Mouse (Mus musculus): ENCODE results near the gene Gabrd. TPM values are rescaled to one million over a fixed set of nuclear protein-coding genes. Genes with fewer than 3 reads are reported as not detected.
A peak's percentile ranks its signal among the peaks of the same experiment; 100 is the strongest.

The Gabrd gene
- polyA plus RNA-seq, 1 experiment from 2014 or later: not detected

DNA sequence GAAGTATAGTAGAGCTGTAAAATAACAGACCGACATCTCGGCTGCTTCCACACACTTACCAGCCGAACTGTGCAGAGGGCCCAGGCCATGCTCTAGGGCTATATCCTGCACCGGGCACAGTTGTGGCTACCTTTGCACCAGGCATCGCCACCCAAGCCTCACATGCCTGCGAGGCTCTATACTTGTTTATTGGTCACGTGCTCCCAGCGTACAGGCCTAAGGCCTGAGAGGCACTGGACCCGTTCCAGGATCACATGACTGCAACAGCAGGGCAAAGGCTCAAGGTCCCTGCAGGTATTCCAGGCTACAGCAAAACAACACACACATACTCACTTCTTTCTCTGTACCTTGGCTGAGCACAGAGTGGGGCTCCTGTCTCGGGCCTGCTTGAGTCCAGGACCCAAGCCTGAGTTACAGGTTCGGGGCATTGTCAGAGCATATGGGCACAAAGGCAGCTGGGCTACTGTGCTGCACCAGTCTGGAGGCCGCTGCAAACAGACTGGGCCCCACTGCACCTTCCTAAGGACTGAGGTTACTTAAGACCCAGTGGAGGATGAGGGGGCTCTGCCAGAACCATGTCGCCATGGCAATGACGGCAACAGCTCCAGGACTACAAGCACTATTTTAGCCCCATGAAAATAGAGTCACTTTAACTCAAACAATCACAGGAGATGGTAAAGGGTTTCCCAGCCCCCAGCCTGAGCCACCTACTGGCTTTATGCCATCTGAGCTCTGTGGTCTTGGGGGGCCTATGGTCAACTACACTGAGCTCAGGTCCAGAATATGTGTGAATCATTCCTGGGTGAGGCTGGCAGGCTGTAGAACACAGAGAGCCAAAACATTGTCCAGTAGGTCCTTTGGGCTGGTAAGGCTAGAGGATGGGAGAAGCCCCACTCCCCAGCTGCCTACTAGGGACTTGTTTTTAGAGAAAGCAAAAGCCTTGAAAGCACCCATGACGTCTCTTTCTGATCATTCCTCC, 26.9 kb downstream of the Gabrd start:
- Histone ChIP-seq H3K36me3 (ENCODE audit: control insufficient read depth, insufficient read depth, low read length) (no peaks in the 10 kb centered on the region), H3K9me3 (ENCODE audit: control insufficient read depth, low read length) (no peaks in the 10 kb centered on the region), H3K27me3 (replicated peaks; ENCODE audit: control insufficient read depth, insufficient read depth, low read length) (peaks cover under 1% of the 10 kb centered on the region), H3K9ac (ENCODE audit: low read depth, low read length) (no peak overlapping the region), H3K27ac (ENCODE audit: low read depth, low read length) (no peak overlapping the region), H3K4me1 (replicated peaks; ENCODE audit: control insufficient read depth, insufficient read depth, low read length) (no peaks in the 10 kb centered on the region), H3K4me2 (no peak overlapping the region), H3K4me3 (ENCODE audit: low read depth, low read length) (no peak overlapping the region)
- no peak for DNase-seq (ENCODE audit: low spot score)
- 80% methylated on average over 15 of the region's 15 CpGs for WGBS
- no peak; the same call in 1 of the 2 replicates for ATAC-seq (replicated peaks; ENCODE audit: low FRiP score)

DNA sequence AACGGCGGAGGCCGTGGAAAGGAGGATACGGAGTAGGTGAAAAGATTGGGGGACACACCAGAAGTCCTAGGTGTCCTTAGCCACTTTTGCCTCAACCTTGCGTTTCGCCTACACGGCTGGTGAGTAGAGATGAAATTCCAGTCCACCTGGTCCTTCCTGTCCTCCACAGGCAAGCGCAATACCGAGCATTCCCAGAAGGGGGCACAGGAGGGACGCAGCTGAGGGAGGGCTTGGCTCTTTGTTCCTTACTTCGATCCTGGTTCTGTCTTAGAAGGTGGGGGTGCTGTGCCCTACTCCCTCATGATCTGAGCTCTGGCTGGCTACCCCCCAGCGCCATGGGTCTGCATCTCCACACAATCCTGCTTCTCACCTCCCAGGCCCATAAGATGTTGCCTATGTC, 29.2 kb downstream of the Gabrd start:
- Histone ChIP-seq H3K4me3 (ENCODE audit: low read depth, low read length) (no peak overlapping the region), H3K9ac (ENCODE audit: low read depth, low read length) (no peak overlapping the region), H3K27me3 (replicated peaks; ENCODE audit: control insufficient read depth, insufficient read depth, low read length) (peaks cover 15% of the 10 kb centered on the region), H3K36me3 (ENCODE audit: control insufficient read depth, insufficient read depth, low read length) (no peaks in the 10 kb centered on the region), H3K4me1 (replicated peaks; ENCODE audit: control insufficient read depth, insufficient read depth, low read length) (no peaks in the 10 kb centered on the region), H3K4me2 (no peak overlapping the region), H3K9me3 (ENCODE audit: control insufficient read depth, low read length) (no peaks in the 10 kb centered on the region), H3K27ac (ENCODE audit: low read depth, low read length) (no peak overlapping the region)
- 22% methylated on average over 12 of the region's 12 CpGs for WGBS
- no peak for DNase-seq (ENCODE audit: low spot score)
- no peak for ATAC-seq (replicated peaks; ENCODE audit: low FRiP score)

DNA sequence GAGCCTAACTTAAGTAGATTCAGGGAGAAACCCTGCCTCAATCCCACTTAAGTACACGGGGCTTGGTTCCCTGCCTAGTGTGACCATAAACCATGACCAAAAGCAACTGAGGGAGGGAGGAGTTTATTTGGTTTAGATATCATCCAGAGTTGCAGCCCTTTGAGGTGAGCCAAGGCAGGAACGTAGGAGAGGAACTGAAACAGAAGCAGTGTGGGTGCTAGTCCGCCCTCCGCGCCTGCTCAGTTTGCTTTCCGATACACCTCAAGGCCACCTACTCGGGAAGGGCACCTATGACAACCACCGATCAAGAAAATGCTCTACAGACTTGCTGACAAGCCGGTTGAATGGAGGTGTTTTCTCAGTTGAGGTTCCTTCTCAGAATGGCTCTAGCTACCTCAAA, 30.2 kb downstream of the Gabrd start:
- no peaks in the 10 kb centered on the region for H3K4me1 ChIP-seq (replicated peaks; ENCODE audit: control insufficient read depth, insufficient read depth, low read length)
- ATAC-seq (replicated peaks; ENCODE audit: low FRiP score) (no peak), DNase-seq (ENCODE audit: low spot score) (no peak)
- no peaks in the 10 kb centered on the region for H3K36me3 ChIP-seq (ENCODE audit: control insufficient read depth, insufficient read depth, low read length)
- peaks cover 17% of the 10 kb centered on the region for H3K27me3 ChIP-seq (replicated peaks; ENCODE audit: control insufficient read depth, insufficient read depth, low read length)
- no peak overlapping the region for H3K9ac ChIP-seq (ENCODE audit: low read depth, low read length)
- 83% methylated on average over 9 of the region's 9 CpGs for WGBS
- no peak overlapping the region for H3K27ac ChIP-seq (ENCODE audit: low read depth, low read length)
- H3K9me3 ChIP-seq (ENCODE audit: control insufficient read depth, low read length): no peaks in the 10 kb centered on the region
- no peak overlapping the region for H3K4me2 ChIP-seq
- no peak overlapping the region for H3K4me3 ChIP-seq (ENCODE audit: low read depth, low read length)

- Histone ChIP-seq H3K4me2 (no peak overlapping the region), H3K4me1 (replicated peaks; ENCODE audit: control insufficient read depth, insufficient read depth, low read length) (no peaks in the 10 kb centered on the region), H3K36me3 (ENCODE audit: control insufficient read depth, insufficient read depth, low read length) (no peaks in the 10 kb centered on the region), H3K27me3 (replicated peaks; ENCODE audit: control insufficient read depth, insufficient read depth, low read length) (peaks cover 27% of the 10 kb centered on the region), H3K9ac (ENCODE audit: low read depth, low read length) (no peak overlapping the region), H3K27ac (ENCODE audit: low read depth, low read length) (no peak overlapping the region), H3K9me3 (ENCODE audit: control insufficient read depth, low read length) (no peaks in the 10 kb centered on the region), H3K4me3 (ENCODE audit: low read depth, low read length) (no peak overlapping the region)
- WGBS: 83% methylated on average over 6 of the region's 6 CpGs
- no peak for ATAC-seq (replicated peaks; ENCODE audit: low FRiP score)
- DNase-seq (ENCODE audit: low spot score): no peak
These were observed 31.1 kb downstream of the Gabrd start for GRCm38 (mm10) chr4:155366784-155367183.

- Histone ChIP-seq H3K9me3 (ENCODE audit: control insufficient read depth, low read length) (no peaks in the 10 kb centered on the region), H3K27ac (ENCODE audit: low read depth, low read length) (no peak overlapping the region), H3K27me3 (replicated peaks; ENCODE audit: control insufficient read depth, insufficient read depth, low read length) (peaks cover 62% of the 10 kb centered on the region), H3K9ac (ENCODE audit: low read depth, low read length) (no peak overlapping the region), H3K4me3 (ENCODE audit: low read depth, low read length) (no peak overlapping the region), H3K4me2 (no peak overlapping the region), H3K36me3 (ENCODE audit: control insufficient read depth, insufficient read depth, low read length) (no peaks in the 10 kb centered on the region), H3K4me1 (replicated peaks; ENCODE audit: control insufficient read depth, insufficient read depth, low read length) (no peaks in the 10 kb centered on the region)
- 34% methylated on average over 5 of the region's 5 CpGs for WGBS
- DNase-seq (ENCODE audit: low spot score): no peak
- ATAC-seq (replicated peaks; ENCODE audit: low FRiP score): no peak
These were observed 35.5 kb downstream of the Gabrd start for GRCm38 (mm10) chr4:155362443-155362842.

DNA sequence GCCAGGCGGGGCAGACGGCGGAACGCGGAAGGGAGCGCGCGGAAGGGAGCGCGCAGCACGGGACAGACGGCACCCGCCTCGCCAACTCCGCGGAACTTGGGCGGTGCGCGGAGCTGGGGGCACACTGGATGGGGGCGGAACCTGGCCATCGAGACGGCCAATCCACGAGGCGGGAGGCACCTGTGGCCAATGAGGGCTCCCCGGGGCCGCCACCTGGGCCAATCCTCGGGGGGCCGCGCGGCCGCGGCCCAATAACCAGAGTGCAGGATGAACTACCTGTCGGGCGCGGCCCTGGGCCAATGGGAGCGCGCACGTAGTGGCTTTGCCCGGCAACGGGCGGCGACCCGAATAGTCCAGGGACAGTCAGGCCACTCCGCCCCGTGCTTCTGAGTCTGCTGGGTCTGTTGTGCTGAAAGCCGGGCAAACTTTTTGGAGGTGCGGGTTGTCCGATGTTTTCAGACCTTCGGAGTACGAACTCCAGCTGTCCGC, 36.6 kb downstream of the Gabrd start, which contains the start of gene Prkcz:
Gene Prkcz, minus strand, starts transcription at position 59 of the 489 bp plus-strand sequence.
- Histone ChIP-seq H3K9ac (ENCODE audit: low read depth, low read length) (no peak within 1 kb of the TSS), H3K4me2 (peak within 1 kb of the TSS; percentile 26), H3K9me3 (ENCODE audit: control insufficient read depth, low read length) (no peaks in the 10 kb centered on the region), H3K4me1 (replicated peaks; ENCODE audit: control insufficient read depth, insufficient read depth, low read length) (no peaks in the 10 kb centered on the region), H3K27ac (ENCODE audit: low read depth, low read length) (no peak within 1 kb of the TSS), H3K27me3 (replicated peaks; ENCODE audit: control insufficient read depth, insufficient read depth, low read length) (peaks cover 65% of the 10 kb centered on the region), H3K4me3 (ENCODE audit: low read depth, low read length) (peak within 1 kb of the TSS; percentile 40), H3K36me3 (ENCODE audit: control insufficient read depth, insufficient read depth, low read length) (no peaks in the 10 kb centered on the region)
- peak; percentile 81 for ATAC-seq (replicated peaks; ENCODE audit: low FRiP score)
- 2% methylated on average over 51 of the region's 51 CpGs for WGBS
- peak; percentile 75 for DNase-seq (ENCODE audit: low spot score)

DNA sequence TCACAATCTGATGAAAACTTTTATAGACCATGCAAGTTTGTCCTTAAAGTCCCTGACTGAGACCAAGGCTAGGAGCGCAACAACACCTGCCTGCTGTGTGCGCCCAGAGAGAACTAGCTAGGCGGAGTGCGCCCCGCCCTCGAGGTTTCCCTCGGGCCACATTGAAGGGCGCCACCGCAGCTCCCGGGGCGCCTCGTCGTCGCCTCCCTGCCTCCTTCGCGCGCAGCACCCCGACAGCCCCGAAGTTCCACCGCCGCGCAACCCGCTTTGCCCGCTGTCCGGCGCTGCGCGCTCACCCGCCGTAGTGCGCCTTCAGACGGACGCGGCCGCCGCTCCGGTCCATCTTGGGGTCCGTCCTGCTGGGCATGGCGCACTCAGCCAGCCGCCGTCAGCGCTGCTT, 37.1 kb downstream of the Gabrd start:
- H3K27ac ChIP-seq (ENCODE audit: low read depth, low read length): no peak overlapping the region
- DNase-seq (ENCODE audit: low spot score) (no peak), ATAC-seq (replicated peaks; ENCODE audit: low FRiP score) (peak; percentile 24; the same call in 1 of the 2 replicates)
- H3K9me3 ChIP-seq (ENCODE audit: control insufficient read depth, low read length): no peaks in the 10 kb centered on the region
- H3K4me1 ChIP-seq (replicated peaks; ENCODE audit: control insufficient read depth, insufficient read depth, low read length): no peaks in the 10 kb centered on the region
- H3K27me3 ChIP-seq (replicated peaks; ENCODE audit: control insufficient read depth, insufficient read depth, low read length): peaks cover 62% of the 10 kb centered on the region
- H3K4me2 ChIP-seq: peak overlapping the region; percentile 26
- no peak overlapping the region for H3K9ac ChIP-seq (ENCODE audit: low read depth, low read length)
- peak overlapping the region; percentile 40 for H3K4me3 ChIP-seq (ENCODE audit: low read depth, low read length)
- no peaks in the 10 kb centered on the region for H3K36me3 ChIP-seq (ENCODE audit: control insufficient read depth, insufficient read depth, low read length)
- 2% methylated on average over 42 of the region's 42 CpGs for WGBS

DNA sequence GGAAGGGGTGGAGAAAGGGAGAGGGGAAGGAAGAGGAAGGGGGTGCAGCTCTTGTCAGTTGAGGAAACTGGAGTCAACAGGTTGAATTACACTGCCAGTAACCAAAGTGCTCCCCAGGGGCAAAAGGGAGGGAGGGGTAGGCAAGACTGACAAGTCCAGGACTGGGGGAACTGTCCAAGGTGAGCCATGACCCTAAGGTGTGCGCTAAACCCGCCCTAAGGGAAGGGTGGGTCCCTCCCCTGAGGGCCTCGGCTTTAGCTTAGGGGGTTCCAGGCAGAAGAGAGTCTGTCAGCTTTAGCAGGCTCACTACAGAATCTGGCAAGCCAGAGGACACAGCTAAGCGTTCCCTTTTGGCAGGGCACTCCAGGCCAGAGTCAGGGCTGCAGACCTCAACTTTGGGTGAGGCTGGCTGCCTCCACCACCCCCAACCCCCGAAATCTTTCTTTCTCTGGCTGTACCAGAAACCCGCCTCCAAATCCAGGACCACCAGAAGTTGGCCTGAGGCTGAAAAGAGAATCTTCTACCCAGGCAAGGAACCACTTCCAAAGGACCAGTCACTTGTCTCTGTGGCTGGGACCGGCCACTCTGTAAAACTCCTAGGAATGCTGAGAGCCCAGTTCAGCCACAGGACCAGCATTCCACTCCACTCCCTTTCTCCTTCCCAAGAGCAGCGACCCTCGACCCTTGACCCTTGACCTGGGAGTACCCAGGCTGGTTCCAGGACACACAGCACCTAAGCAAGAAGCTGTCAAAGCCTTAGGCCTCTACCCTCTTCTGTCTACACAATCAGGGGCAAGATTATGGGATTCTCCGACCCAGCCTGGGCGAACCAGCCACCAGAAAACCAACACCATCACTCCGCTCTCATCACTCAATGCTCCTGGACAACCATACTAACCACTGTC, 38.1 kb downstream of the Gabrd start:
- no peaks in the 10 kb centered on the region for H3K36me3 ChIP-seq (ENCODE audit: control insufficient read depth, insufficient read depth, low read length)
- H3K9me3 ChIP-seq (ENCODE audit: control insufficient read depth, low read length): no peaks in the 10 kb centered on the region
- H3K4me3 ChIP-seq (ENCODE audit: low read depth, low read length): no peak overlapping the region
- no peak overlapping the region for H3K27ac ChIP-seq (ENCODE audit: low read depth, low read length)
- peaks cover 58% of the 10 kb centered on the region for H3K27me3 ChIP-seq (replicated peaks; ENCODE audit: control insufficient read depth, insufficient read depth, low read length)
- H3K4me1 ChIP-seq (replicated peaks; ENCODE audit: control insufficient read depth, insufficient read depth, low read length): no peaks in the 10 kb centered on the region
- DNase-seq (ENCODE audit: low spot score) (no peak), ATAC-seq (replicated peaks; ENCODE audit: low FRiP score) (no peak)
- H3K4me2 ChIP-seq: no peak overlapping the region
- WGBS: 34% methylated on average over 12 of the region's 12 CpGs
- no peak overlapping the region for H3K9ac ChIP-seq (ENCODE audit: low read depth, low read length)

Measured in liver, embryonic 11.5 days (tissue).